Mouse (Mus musculus): ENCODE measurements around the gene Hic1. TPM values are rescaled to one million over a fixed set of nuclear protein-coding genes. Genes with fewer than 3 reads are reported as not detected.

Hic1 gene
- polyA plus RNA-seq (2014; fragmentation: Illumina TruSeq; extraction: RNeasy Lipid Tissue Mini Kit (QIAGEN cat#74804); ENCODE audit: low read depth, low replicate concordance), result 0.23 TPM

DNA sequence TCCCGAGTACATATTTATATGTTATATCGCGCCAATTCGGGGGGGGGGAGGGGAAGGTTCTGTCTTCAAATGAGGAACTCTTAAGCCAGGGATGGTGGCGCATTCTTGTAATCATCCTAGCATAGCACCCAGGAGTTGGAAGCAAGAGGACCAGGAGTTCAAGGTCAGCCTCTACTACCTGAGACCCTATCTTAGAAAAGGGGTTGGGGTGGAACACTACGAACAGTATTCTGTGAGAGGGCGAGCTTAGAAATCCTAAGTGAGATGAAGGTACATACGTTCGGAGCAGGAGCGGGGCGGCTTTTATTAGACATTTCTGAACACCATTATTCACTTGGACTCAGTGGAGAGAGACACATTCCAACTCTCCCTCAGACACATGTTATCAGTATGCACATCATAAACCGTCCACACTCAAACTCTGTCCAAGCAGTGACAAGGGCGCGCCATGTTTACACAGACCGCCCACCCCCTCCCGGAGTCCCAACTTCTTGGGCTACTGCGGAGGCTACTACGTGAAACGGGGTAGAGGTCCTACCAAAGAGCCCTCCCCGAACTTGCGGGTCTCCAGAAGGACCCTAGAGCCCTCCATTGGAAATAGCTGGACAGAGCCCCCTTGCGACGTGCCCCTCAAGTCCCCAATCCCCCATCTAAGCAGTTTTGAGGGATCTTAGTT is at the start of gene Hic1:
Hic1 (minus strand) TSS at position 115 of the 676 bp plus-strand sequence.

DNA sequence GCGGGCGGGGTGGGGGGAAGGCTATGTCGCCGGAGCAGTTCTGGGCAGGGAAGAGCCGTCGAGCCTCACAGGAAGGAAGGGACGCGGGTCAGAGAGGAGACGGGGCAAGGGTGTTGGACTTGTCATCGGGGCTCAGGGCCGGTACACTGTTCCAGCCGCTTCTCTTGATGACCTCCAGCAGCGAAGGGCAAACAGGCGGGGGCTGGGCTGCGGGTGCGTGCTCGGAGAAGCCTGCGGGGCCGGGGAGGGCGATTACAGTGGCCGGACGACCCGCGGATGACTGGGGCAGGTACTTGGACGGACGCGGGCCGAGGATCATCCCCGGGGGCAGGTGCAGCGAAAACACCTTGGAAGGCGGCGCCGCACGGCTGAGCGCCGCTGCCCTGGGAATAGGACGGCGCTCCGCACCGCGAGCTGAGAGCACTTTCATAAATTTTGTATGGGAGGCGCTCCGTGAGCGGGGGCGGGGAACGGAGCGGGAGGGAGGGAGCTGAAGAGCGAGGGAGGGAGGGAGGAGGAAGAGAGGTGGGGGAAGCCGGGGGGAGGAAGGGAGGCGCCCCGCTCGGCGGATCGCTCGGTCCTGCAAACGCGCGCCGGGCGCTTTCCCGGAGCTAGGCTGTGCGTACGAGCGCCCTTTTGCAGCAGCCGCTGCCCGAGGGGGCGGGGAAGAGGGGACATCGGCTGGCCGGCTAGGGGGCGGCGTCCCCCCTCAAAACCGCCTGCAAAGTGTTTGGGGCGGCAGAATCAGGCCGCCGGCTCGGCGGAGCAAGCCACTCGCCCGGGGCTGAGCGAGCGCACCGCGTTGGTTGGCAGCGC is 24.1 kb upstream of the Hic1 start, which contains the start of gene Rtn4rl1:
Rtn4rl1 (plus strand) TSS at position 528 of the 816 bp plus-strand sequence.

DNA sequence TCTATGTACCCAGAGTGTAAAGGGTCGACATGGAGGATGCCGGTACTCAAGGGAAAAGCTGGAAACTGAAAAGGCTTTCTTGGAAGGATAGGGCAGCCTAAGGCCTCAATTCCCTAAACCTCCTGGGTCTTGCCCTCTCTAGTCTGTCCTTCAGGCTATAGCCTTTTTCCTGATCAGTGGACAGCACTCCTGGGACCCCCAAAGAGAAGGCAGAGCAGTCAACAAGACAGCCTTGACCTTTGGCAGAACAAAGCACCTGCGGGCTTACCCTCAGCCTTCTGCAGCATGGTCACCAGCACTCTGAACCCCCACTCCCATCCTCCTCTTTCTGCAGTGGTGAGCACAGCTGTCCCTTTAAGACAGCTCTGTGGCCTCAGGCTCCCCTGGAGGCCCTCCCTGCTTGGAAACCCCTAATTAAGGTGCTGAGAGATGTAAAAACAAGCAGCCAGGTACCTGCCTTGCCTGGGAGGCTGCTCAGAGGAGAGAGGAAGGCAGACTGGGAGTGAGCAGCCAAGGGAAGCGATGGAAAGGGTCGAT is 21.7 kb upstream of the Hic1 start, which contains the start of gene Dph1:
Dph1 (minus strand) TSS at position 337 of the 537 bp plus-strand sequence.

DNA sequence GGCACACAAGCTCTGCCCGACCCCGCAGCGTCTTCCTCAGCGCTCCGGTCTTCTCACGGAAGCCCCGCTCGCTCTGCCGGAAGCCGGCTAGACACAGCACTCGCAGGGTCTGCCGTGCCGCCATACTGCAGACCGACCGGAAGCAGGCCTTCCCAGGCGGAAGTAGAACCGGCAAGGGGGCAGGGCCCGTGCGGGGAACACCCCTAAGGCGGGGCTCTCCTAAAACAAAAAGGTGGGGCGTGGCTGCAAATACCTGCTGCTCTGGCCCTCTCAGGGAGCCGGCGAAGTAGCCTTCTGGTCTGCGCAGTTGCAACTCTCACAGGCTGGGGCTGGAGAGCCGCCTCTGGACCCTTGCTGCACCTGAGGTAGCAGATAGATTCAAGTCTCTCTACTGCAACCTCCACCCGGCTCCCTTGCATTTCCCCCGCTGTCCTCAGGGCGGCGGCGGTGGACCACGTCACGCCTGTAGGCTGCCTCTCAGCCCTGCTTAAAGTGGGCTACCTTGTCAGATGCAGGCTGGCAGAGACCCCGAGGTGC is 9.4 kb upstream of the Hic1 start, which contains the start of gene Ovca2:
Ovca2 (minus strand) TSS at position 164 of the 537 bp plus-strand sequence.

Other genes with a start within 250 kb of the Hic1 start
- gene Smg6, start 243.7 kb downstream of the Hic1 start, polyA plus RNA-seq (2014; fragmentation: Illumina TruSeq; extraction: RNeasy Lipid Tissue Mini Kit (QIAGEN cat#74804); ENCODE audit: low read depth, low replicate concordance), result 14.3 TPM
- 80.8 TPM for gene Srr, start 243.6 kb downstream of the Hic1 start, polyA plus RNA-seq (2014; fragmentation: Illumina TruSeq; extraction: RNeasy Lipid Tissue Mini Kit (QIAGEN cat#74804); ENCODE audit: low read depth, low replicate concordance)
- gene Ovca2, start 9.3 kb upstream of the Hic1 start, polyA plus RNA-seq (2014; fragmentation: Illumina TruSeq; extraction: RNeasy Lipid Tissue Mini Kit (QIAGEN cat#74804); ENCODE audit: low read depth, low replicate concordance), result 32.4 TPM
- 0.99 TPM for gene Dph1, start 21.7 kb upstream of the Hic1 start, polyA plus RNA-seq (2014; fragmentation: Illumina TruSeq; extraction: RNeasy Lipid Tissue Mini Kit (QIAGEN cat#74804); ENCODE audit: low read depth, low replicate concordance)
- 15.9 TPM for gene Rtn4rl1, start 24.3 kb upstream of the Hic1 start, polyA plus RNA-seq (2014; fragmentation: Illumina TruSeq; extraction: RNeasy Lipid Tissue Mini Kit (QIAGEN cat#74804); ENCODE audit: low read depth, low replicate concordance)
- 44.3 TPM for gene Rpa1, start 178.8 kb upstream of the Hic1 start, polyA plus RNA-seq (2014; fragmentation: Illumina TruSeq; extraction: RNeasy Lipid Tissue Mini Kit (QIAGEN cat#74804); ENCODE audit: low read depth, low replicate concordance)
- gene Smyd4, start 178.9 kb upstream of the Hic1 start, polyA plus RNA-seq (2014; fragmentation: Illumina TruSeq; extraction: RNeasy Lipid Tissue Mini Kit (QIAGEN cat#74804); ENCODE audit: low read depth, low replicate concordance), result 5.8 TPM

All from adrenal gland, adult 10 weeks (tissue).